Mouse (Mus musculus) 416B (cell line): ENCODE data around the gene Cdip1.

Experiments used
- DNase-seq: peaks from one replicate; pipeline ENCODE4 v3.0.0; 2011; ENCODE audit warnings: low read depth

Gene Cdip1

GRCm38 (mm10) chr16:4718753-4719518 is 71.2 kb downstream of the Cdip1 start, which contains the start of gene Nmral1:
Gene Nmral1 (minus strand): TSS chr16:4719356.
- peak; percentile 94 for DNase-seq

- DNase-seq = no peak
Observed at GRCm38 (mm10) chr16:4717866-4718265, 72.2 kb downstream of the Cdip1 start.

- DNase-seq = no peak
Observed at GRCm38 (mm10) chr16:4713861-4714710, 76.0 kb downstream of the Cdip1 start.

- no peak for DNase-seq
Observed at GRCm38 (mm10) chr16:4711173-4711572, 78.9 kb downstream of the Cdip1 start.

- no peak for DNase-seq
Observed at GRCm38 (mm10) chr16:4705541-4705940, 84.6 kb downstream of the Cdip1 start.

GRCm38 (mm10) chr16:4702646-4703045 is 87.4 kb downstream of the Cdip1 start:
- no peak for DNase-seq

- DNase-seq = no peak
Observed at GRCm38 (mm10) chr16:4701211-4701610, 88.9 kb downstream of the Cdip1 start.
